Mouse (Mus musculus): ENCODE data around the gene Nanos3.
A peak's percentile ranks its signal among the peaks of the same experiment; 100 is the strongest.

Gene Nanos3

GRCm38 (mm10) chr8:84183261-84184084 lies 1.5 kb downstream of the Nanos3 start:
- peak; percentile 58 for DNase-seq

- DNase-seq: no peak
Observed at GRCm38 (mm10) chr8:84182833-84183232, 2.2 kb downstream of the Nanos3 start.

GRCm38 (mm10) chr8:84180530-84181190 lies 4.4 kb downstream of the Nanos3 start:
- peak; percentile 36 for DNase-seq

GRCm38 (mm10) chr8:84179946-84180345 lies 5.1 kb downstream of the Nanos3 start:
- DNase-seq: no peak

GRCm38 (mm10) chr8:84178592-84178991 lies 6.4 kb downstream of the Nanos3 start:
- DNase-seq: no peak

- DNase-seq: no peak
Observed at GRCm38 (mm10) chr8:84177405-84177804, 7.6 kb downstream of the Nanos3 start.

- DNase-seq: no peak
Observed at GRCm38 (mm10) chr8:84176560-84176959, 8.5 kb downstream of the Nanos3 start.

- DNase-seq: peak; percentile 83
Observed at GRCm38 (mm10) chr8:84173861-84174260, 11.2 kb downstream of the Nanos3 start.

- DNase-seq: no peak
Observed at GRCm38 (mm10) chr8:84170096-84170495, 14.9 kb downstream of the Nanos3 start.

GRCm38 (mm10) chr8:84167696-84168095 lies 17.3 kb downstream of the Nanos3 start:
- no peak for DNase-seq

GRCm38 (mm10) chr8:84157620-84158019 lies 27.4 kb downstream of the Nanos3 start:
- DNase-seq: no peak

- DNase-seq: no peak
Observed at GRCm38 (mm10) chr8:84149181-84149580, 35.8 kb downstream of the Nanos3 start.

GRCm38 (mm10) chr8:84148531-84148850 lies 36.5 kb downstream of the Nanos3 start:
- DNase-seq: peak; percentile 74

- DNase-seq: peak; percentile 98
Observed at GRCm38 (mm10) chr8:84147769-84148530, 37.1 kb downstream of the Nanos3 start, which contains the start of the genes Cc2d1a and 4930432K21Rik. Gene Cc2d1a, minus strand, starts transcription at chr8:84147936. Gene 4930432K21Rik, plus strand, starts transcription at chr8:84148025.

- DNase-seq: no peak
Observed at GRCm38 (mm10) chr8:84147324-84147766, 37.7 kb downstream of the Nanos3 start.

- no peak for DNase-seq
Observed at GRCm38 (mm10) chr8:84144636-84145245, 40.3 kb downstream of the Nanos3 start.

- no peak for DNase-seq
Observed at GRCm38 (mm10) chr8:84140838-84141237, 44.2 kb downstream of the Nanos3 start.

GRCm38 (mm10) chr8:84137848-84138247 lies 47.2 kb downstream of the Nanos3 start:
- DNase-seq: no peak

GRCm38 (mm10) chr8:84132225-84132624 lies 52.8 kb downstream of the Nanos3 start:
- no peak for DNase-seq

GRCm38 (mm10) chr8:84130806-84131205 lies 54.2 kb downstream of the Nanos3 start:
- DNase-seq: peak; percentile 86

GRCm38 (mm10) chr8:84128277-84128676 lies 56.7 kb downstream of the Nanos3 start:
- DNase-seq: no peak

GRCm38 (mm10) chr8:84127202-84127901 lies 57.7 kb downstream of the Nanos3 start:
- no peak for DNase-seq
